Mouse (Mus musculus): ENCODE measurements at regions not wholly inside any gene's neighbourhood (a gene's known extent, or its start where the extent isn't known, plus 50 kb on each side); places are given as distances from the start of the nearest gene placed in this dataset.
A peak's percentile ranks its signal among the peaks of the same experiment; 100 is the strongest.

DNA sequence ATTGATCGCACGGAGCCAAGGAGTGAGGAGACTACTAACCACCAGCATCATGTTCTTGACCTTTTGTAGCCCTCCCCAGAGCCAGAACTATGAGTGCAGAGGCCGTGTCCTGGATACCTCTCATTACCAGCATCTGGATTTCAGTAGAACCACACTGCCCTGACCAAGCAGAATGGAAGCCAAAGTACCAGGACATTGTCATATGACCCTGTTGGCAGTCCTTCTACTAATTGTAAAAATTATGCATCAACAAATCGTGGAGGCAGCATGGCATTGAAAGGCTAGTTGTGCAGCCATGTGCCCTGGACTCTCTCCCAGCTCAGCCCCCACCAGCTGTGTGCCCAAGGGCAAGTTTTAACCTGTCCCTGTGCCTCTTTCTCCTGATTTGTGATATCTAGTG, 135.6 kb upstream of the Dock1 start:
- DNase-seq (ENCODE audit: low spot score) = no peak

DNA sequence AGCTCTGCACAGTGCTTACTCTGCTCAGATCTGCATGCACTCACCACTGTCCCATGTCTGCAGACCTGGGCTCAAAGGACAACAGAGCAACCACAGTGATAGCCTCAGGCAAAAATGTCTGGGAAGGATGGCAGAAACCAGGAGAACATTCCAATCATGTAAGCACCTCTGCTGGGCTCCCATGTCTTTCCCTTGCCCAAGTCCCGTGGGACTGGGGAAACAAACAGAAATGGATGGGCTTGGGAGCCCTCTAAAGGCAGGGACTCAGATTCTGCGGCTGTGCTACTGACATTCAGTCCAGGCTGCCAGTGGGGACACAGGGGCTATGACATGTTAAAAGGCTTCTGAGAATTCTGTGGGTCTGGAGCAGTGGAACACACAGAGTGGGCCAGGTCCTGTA, 128.8 kb upstream of the Dock1 start:
- DNase-seq (ENCODE audit: low spot score) = no peak

DNA sequence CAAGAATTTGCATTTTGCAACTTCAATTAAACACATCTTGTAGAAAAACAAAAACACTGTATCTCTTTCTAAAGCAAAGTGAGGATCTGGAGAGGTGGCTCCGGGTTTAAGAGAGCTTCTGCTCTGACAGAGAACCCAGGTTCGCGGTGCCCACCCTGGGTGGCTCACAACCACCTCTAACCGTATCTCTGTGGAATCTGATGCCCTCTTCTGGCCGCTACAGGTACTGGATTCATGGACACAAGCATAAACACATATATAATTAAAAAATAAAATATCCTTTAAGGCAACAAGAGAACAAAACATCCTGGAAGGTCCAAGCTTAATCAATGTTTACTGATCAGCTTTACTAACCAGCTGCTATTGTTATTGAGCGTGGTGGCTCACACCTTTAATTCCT, 124.3 kb upstream of the Dock1 start:
- no peak for DNase-seq (ENCODE audit: low spot score)

DNA sequence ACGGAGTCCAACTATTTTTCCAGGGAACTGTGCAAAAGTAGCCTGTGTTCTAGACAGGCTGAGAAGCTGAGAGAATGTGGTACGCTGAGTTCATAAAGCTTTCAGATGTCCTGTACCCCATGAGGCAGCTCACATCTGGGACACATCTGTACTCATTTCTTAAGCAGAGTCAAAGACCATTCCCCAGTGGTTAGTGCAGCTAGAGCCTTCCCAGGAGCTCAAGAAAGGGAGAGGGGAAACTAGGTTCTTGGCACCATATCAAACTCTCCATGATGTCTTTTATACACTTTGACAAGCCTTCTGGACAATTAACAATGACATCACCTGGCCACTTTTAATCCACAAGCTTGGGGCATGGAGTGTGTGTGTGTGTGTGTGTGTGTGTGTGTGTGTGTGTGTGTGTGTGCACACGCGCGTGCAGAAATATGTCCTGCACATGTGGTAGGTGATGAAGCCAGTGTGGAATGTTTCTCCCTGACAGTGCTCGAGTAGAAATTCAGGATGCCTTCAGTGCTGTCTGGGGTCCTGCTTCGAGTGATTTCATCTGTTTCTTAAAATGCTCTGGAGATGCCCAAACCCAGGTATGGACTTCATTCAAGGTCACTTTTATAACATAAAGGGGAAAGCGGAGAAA, 121.1 kb upstream of the Dock1 start:
- no peak for DNase-seq (ENCODE audit: low spot score)

DNA sequence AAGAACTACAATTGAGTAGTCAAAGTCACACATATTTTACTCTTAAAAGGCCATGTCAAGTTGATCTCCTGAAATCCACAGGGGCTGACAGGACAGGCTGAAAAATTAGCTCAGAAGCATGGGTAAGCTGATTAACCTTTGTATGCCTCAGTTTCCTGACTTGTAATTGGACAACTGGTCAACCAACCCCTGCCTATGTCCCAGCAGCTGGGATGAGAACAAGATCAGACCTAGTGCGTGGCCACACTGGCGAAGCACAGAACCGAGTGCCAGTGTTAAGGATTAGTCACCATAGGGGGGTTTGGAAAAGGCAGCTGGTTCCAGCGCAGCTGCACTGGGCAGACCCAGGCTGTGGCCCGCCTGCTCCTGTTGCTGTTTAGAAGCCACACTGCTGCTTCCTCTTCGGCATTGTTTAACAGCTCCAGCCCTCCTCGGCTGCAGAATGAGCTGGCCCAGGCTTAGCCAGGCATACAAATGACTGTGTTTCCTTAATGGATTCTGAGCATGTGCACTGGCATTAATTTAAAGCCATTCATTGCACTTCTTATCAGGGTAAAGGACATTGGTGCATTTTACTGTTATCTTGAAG, 120.1 kb upstream of the Dock1 start:
- DNase-seq (ENCODE audit: low spot score) = no peak

DNA sequence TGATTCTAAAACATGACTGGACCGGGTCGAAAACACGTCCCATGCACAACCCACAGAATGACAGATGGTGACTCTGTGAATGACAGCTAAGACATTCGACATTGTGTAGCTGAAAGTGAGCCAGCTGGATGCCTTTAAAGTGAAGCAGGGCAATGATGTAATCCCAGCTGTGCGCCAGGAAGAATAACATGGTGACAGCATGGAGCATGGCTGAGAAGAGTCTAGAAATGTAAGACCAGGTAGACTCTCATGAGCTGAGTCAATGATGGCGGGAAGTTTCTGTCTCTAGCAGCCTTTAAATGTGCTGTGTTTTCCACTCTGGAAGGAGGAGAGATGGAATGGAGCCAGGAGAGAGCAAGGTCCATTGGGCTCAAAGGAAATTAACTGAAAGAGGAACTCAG, 118.4 kb upstream of the Dock1 start:
- DNase-seq (ENCODE audit: low spot score) = no peak

DNA sequence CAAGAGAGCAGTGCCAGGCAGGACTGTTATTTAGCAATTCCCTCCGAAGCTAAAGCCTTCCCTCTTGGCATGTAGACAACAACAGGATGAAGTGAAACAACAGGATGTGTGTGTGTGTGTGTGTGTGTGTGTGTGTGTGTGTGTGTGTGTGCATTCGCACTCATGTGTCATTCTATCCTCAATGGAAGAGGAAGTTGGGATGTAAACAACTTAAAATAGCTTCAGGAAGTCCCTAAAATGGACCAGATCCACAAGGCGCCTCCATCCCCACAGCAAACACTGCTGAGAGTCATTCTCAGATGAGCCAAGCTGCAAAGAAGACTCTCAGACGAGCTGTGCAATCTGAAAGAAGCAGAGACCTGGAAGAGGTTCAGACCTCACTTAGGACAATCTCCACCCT, 114.4 kb upstream of the Dock1 start:
- no peak for DNase-seq (ENCODE audit: low spot score)

DNA sequence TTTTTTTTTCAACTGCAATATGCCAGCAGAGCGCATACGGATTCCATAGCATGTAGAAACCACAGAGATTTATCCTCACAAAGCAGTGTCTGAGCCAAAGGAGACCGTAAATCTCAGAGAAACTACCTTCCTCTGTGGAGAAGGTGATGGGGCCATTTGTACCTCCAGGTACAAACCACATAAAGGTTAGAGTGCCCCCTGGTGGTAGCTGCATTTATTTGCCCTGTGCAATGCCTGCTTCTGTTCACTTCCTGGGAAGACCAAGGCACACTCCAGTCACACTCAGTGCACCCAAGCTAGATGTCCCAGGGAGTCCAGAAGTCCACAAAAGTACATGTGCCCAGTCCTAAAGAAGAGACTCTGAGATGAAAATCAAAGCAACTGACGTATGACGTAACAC, 104.1 kb upstream of the Dock1 start:
- DNase-seq (ENCODE audit: low spot score) = peak; percentile 57

DNA sequence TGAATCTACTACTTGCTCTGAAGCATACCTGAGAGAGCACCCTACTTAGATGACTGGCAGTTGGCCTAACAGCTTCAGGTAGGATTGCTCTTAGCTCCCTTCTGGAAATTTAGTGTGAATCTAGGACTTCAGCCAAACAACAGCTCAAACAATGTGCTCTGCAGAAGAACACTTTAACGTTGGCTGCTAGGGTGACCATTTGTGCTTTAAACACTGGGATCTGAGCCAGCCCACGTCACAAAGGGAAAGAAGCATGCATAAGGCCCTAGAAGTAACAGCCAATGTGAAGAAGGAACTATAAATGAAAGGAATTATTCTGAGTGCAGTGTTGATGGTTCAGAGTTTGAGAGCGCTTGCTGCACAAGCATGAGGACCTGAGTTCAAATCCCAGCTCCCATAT, 101.2 kb upstream of the Dock1 start:
- no peak for DNase-seq (ENCODE audit: low spot score)

DNA sequence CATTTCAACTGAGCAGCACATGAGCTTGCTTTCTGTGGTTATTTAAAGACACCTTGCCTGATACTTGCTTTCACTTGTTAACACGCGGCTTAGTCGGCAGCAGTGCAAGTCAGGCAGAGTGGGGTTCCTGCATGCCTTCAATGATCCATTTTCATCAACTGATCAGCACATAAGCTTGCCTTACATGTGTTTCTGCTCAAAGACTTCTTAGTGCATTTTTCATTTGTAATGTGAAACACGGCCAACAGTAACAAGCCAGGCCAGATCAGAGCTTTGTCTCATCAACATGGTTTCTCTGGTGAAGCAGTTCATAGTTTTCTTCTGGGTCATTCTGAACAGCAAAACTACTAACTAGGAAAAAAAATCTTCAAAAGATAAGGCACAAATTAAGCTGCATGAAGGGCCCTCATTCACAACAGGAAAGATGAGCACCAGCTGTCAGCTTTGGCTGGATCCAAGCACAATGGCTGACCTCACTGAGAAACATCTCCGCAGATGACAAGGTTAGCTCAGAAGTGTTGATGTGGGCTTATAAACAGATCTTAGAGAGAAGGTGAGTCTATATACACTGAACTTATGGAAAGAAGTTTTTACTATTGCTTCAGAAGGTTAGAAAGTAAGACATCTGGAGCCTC, 100.2 kb upstream of the Dock1 start:
- no peak for DNase-seq (ENCODE audit: low spot score)

DNA sequence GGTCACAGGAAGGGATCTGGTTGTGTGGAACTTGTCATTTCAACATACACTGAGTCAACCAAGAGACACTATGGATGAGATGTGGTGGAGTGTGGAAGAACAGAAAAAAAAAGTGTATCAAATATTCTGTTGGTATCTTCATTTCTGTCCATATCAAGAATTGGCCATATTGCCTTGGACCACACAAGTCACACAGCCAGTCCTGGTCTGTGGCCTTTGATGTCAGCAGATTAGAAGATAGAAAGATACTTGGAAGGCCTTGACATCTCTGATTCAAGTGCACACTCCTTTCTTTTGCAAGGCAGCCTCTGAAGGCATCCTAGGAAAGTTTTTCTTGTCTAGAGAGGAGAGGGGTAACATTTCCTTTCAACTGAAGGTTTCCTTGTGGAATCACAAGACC, 88.7 kb upstream of the Dock1 start:
- no peak for DNase-seq (ENCODE audit: low spot score)

DNA sequence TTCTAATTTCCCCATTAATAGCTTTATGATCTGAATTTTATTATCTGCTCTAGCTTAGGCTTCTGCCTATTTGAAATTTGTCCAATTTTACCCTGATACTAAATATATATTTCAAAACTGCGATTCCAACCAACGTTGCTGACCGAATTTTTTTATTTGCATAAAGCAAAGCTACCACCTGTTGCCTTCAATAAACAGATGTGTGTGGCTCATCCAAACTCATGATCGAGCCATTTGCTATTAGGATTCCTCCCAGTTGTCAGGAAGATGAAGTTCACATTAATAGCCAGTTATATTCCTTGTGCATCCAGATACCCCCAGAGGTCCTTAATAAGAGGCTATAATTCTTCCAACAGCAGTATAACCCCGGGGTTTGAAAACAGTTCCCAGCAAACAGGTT, 85.0 kb upstream of the Dock1 start:
- DNase-seq (ENCODE audit: low spot score) = no peak

DNA sequence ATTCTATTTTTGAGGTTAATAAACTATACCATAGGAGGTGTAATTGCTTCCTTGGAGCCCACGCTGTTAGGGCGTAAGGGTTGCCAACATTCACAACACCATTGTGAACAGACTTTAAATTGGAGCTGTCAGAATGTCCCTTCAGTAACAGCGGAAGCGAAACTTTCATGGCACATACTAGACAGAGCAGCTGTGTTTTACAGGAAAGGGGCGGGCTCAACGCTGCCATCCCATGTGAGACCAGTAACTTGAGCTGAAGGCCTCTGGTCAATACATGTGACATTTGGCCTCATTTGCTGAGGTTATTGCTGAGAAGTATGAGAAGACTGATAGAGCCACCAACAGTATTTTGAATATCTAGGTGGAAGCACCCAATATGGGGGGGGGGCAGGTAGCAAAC, 83.5 kb upstream of the Dock1 start:
- no peak for DNase-seq (ENCODE audit: low spot score)

DNA sequence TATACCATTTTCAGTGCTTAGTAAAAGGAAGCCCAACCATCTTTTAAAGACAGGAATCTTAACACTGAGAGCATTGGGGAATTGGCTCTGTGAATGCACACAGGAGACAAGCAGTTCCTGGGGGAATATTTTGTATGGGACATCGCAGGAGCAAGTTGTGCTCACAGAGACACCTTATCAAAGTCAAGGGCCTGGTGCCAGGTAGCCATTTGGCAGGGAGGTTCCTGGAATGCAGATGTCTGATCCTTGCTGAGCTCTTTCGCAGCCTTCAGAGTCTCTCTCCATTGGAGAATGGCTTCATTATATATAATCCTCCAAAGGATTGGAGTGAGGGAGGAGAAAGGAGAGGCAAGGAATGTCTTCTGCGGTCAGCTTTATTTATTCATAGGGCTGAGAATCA, 62.6 kb upstream of the Dock1 start:
- DNase-seq (ENCODE audit: low spot score) = no peak

DNA sequence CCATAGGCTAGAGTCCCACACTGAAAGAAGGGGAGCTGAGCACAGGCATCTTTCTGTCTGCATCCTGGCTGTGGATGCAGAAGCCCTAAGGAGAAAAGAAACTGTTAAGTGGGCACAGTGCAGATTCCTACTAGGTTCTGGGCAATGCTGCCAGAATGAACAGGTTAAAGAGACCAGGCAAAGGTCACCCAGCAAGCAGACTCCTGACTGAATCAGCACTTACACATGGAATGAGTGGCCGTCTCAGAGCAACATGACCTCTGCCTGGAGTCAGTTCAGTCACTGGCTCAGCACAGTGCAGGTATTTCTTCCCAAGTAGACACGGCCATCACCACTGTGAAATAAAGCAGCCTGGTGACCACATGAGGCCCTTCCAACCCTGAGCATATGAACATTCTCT, 60.3 kb upstream of the Dock1 start:
- no peak for DNase-seq (ENCODE audit: low spot score)

DNA sequence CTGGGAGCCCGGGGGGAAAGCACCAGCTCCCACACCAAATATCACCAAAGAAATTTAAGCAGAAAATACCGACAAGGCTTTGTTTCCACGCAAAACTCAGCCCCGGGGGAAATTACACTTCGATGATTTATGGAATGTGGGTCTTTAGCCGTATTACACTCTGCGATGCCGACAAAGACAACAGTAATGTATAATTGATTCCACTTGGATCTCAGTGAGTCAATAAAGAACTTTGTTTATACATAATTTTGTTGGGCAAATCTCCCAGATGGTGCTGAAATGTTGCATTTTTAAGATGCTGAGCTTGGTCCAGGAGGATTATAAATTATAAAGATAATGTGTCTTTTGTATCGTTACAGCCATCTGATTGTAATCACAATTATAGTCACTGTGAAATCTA, 59.1 kb upstream of the Dock1 start:
- no peak for DNase-seq (ENCODE audit: low spot score)

DNA sequence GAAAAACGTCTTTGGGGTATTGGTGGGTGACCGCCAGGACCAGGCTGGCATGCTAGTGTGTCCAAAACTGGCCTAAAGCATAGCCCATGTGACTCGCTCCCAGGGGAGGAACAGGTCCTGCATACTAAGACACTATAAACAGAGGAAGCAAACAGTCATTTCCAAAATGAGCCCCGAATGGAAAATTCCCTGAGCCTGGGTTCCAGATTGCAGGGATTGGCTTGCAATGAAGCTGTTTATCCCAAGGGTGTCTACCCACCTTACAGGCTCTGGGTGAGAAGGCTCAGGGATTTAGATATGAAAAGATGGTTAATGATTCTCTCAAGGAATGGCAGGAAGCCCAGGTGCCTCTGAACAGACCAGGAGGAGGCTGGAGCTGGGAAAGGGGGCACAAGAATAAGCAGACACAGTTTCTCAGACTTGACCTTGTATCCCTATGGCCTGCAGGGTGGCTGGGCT, 58.2 kb upstream of the Dock1 start:
- DNase-seq (ENCODE audit: low spot score) = no peak

DNA sequence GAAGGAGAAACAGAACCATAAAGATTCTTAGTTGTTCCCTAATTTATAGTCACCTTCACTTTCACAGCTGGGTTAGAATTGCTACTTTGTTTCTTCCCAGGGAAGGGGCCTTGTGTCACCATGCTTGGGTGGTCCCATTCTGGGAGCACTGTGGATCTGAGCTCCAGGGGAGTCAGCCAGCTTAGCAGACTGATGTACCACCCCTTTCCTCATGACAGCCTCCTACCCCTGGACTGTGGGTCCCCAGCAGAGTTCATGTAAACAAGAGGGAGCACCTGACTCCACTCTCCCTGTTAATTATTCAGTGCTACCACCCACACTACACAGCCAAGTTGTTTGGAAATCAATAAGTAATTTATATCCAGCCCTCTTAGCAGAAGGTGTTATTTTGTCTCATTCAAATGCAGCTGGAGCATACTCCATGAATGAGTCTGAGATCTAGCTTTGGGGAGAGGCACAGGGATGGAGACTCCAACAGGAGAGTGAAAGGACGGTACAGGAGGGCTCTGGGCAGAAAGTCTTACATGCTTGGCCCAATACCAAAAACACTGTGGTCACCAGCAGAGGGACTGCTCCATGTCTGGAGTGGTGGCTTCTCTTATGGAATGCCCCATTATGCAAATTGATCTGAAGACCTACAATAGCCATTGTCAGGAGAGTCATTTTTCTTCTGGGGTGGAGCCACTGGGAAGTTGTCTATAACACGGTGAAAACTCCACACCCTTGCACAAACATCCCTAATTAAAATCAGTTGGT, 51.1 kb upstream of the Dock1 start:
- no peak for DNase-seq (ENCODE audit: low spot score)

DNA sequence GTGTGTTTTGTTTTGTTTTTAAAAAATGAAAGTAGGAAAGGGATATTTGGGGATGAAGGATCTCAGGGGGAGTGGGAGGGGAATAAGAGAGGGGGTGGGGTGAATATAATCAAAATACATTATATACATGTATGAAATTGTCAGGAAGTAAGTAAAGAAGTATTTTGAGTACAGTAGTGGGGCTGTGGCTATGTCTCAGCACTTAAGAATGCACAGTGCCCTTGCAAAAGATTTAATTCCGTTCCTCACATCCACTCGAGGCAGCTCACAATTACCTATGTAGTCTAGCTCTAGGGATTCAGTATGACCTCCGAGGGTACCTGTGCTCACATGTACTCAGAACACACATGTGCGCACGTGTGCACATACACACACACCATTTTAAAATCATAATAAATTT, 50.4 kb upstream of the Dock1 start:
- no peak for DNase-seq (ENCODE audit: low spot score)
